Mouse (Mus musculus): ENCODE measurements around the gene Sh3bp1.

DNA sequence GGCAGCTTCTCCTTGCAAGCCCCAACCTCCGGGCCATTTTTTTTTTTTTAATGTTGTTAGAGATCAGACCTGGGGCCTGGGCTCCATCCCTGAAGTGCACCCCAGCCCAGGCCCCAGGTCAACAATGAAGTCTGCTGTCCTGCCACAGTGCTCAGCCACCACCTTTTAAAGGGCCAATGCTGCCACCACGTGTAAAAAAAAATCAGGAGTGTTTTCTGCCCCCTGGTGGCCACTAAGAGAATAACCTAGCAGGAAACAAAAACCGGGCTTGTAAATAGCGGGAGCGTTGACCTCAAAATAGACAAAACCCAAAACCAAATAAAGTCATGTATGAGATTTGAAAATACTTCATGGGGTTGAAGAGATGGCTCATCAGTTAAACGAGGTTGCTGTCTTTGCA is 29.8 kb upstream of the Sh3bp1 start:
- TF ChIP-seq CTCF (conservative IDR thresholded peaks at IDR 0.05; ENCODE audit: insufficient read depth, insufficient read length, low read depth, low read length) (peak; percentile 55), POLR2A (IDR thresholded peaks at IDR 0.05; ENCODE audit: low read depth, low read length) (no peak)
